Mouse (Mus musculus): ENCODE measurements around the gene Ndufs1.
"Not testable (repeated sequence)": the region's sequence is repeated elsewhere in the genome, so short reads cannot be mapped to it uniquely, and the experiment has no call there.

Gene Ndufs1

GRCm38 (mm10) chr1:63176604-63177421 is at the start of gene Ndufs1, which contains the start of gene Eef1b2:
TSS of gene Ndufs1 (minus strand) at chr1:63176833.
TSS of gene Eef1b2 (plus strand) at chr1:63176825.
- DNase-seq = peak; percentile 98

DNA sequence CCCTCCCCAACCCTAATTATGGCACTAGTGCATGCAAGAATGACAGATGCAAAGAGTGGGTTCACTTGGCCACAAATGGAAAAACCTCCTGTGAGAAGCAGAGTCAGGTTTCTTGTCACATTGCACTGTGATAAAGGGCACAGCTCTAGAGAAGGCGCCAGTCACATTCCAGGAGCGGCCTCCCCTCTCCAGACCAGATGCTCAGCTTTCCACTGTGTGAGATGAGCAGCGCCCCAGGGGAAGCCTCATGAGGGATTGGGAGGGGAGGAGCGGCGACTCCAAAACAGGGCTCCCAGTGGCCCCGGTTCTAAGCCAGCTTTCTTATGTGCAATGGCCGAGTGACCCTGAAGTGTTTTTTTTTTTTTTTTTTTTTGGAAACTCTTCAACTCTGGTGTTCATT is 49.3 kb upstream of the Ndufs1 start:
- DNase-seq = no peak

GRCm38 (mm10) chr1:63225009-63225408 is 48.4 kb upstream of the Ndufs1 start:
- DNase-seq = no peak

DNA sequence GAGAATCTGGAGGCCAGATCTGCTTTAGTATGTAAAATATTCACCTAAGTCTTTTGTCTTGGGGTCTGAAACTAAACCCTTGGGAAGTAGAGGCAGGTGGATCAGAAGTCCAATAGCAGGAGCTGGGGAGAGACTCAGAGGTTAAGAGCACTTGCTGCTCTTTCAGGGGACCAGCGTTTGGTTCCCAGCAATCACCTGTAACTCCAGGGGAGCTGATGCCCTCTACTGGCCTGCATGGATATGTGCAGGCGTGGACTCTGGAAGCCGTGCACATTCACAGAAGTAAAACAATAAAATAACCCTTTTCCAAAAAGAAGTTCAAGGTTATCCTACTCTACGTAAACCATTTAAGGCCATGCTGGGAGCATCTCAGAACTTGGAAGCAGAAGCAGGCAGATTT is 42.6 kb upstream of the Ndufs1 start:
- no peak for DNase-seq

DNA sequence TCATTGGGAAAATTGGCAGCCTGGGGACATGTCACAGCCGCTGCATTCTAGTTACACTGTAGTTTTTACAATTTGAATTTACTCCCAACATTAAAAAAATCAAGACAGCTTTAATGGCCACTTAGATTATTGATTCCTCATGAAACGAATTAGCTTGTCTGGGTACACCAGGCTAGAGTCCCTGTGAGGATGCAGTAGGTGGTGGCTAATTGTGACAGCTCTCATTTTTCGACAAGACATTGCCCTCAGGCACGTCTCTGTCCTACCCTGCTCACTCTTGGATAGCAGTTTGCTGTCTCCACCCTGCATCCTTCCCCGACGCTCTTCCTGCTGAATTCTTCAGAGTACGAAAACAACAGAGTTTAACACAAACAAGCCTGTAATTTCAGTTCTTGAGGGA is 38.0 kb upstream of the Ndufs1 start:
- no peak for DNase-seq

GRCm38 (mm10) chr1:63214271-63214558 is 37.6 kb upstream of the Ndufs1 start, which contains the start of gene Gpr1:
TSS of gene Gpr1 (minus strand) at chr1:63214543.
- DNase-seq = no peak

DNA sequence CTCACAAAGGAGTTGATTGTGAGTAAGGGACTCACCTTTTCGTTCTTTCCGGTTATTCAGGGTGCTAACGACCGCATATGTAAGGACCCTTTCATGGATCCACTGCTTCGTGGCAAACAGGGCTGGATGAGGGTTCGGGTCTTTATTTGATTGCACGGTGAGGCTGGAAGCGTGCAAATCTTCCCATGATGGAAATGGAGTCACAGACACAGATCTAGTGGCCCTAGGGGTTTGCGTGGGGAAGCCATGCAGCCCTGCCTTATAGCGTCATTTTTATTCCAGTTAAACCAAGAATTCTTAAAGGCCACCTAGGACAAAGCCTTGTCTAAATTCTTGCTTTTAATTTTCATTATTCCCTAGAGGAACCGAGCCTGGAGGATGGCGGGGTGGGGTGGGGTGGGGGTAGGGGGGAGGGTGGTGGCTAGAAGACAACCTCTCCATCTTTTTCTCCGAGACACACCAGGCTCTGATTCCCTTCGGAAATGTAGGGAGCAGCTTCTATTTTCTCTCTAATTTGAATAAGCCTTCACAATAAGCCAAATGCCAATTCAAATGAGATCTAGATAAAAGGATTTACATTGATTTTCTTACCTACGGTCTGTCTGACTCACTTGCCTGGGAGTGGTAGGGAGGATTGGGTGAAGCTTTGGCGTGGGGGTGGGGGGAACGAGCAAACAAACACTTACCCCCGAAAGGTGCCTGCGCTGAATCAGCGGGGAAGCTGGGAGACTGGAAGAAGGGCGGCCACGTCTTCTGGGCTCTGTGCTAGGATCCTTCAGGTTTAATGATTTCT is 37.0 kb upstream of the Ndufs1 start:
- DNase-seq = peak; percentile 7

- DNase-seq = no peak
Measured at GRCm38 (mm10) chr1:63209861-63210529, 33.4 kb upstream of the Ndufs1 start.

DNA sequence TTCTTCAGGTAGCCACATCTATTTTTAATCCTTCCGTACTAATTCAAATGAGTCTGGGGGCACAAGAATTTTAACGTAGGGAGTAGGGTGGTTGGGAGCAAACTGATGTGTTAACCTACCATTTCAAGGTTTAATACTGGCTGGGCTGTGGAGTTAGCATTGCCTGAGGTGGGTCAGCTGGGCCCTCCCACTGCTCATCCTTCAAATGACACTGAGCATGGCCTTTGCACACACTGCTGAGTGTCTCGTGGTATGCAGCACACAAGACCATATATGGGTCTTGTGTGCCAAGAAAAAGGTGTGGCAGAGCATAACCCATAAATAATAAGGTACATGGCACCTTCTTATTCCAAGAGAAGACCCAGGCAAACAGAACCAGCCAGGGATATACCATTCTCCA is 31.0 kb upstream of the Ndufs1 start:
- no peak for DNase-seq

GRCm38 (mm10) chr1:63204660-63205394 is 28.2 kb upstream of the Ndufs1 start:
- DNase-seq = no peak

GRCm38 (mm10) chr1:63203950-63204659 is 27.5 kb upstream of the Ndufs1 start:
- DNase-seq = no peak

DNA sequence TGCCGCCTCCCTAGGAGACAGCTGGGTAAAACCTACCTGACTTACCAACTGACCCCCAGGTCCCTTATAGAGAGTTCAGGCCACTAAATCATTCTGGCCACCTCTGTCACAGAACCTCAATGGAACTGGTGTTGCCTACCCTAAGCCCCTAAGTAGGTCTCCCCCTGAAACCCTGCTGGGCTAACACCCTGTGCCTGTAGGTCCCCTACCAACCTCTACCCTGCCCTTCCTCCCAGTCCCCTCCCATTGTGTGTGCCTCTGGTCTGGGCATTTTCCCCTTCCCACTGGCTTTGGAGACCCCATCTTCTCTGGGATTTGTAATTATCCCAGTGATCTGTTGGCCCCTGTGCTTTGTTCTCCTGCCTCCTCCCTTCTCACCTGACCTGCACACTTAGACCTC is 26.8 kb upstream of the Ndufs1 start:
- DNase-seq = no peak

GRCm38 (mm10) chr1:63201672-63202071 is 25.0 kb upstream of the Ndufs1 start:
- no peak for DNase-seq

DNA sequence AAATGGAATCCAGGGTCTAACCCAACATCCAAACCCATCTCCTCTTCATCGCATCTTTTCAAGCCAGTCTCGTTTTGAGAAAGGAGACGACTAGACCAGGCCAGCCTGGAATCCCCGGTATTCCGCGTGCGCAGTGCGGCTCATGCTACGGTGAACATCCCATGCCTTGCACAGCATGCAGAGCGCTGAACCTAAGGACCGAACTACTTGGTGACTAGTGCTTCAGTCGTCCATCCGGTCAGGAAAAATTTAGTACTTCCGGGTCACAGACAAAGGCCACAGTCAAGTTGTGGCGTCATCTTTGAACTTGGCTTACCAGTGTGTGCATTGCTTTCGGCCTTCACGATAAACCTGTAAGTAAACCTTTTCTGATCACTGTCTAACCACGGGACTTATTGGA is 23.7 kb upstream of the Ndufs1 start:
- no peak for DNase-seq

- DNase-seq = no peak
Measured at GRCm38 (mm10) chr1:63199387-63199786, 22.8 kb upstream of the Ndufs1 start.

- DNase-seq = no peak
Measured at GRCm38 (mm10) chr1:63195848-63196512, 19.3 kb upstream of the Ndufs1 start.

DNA sequence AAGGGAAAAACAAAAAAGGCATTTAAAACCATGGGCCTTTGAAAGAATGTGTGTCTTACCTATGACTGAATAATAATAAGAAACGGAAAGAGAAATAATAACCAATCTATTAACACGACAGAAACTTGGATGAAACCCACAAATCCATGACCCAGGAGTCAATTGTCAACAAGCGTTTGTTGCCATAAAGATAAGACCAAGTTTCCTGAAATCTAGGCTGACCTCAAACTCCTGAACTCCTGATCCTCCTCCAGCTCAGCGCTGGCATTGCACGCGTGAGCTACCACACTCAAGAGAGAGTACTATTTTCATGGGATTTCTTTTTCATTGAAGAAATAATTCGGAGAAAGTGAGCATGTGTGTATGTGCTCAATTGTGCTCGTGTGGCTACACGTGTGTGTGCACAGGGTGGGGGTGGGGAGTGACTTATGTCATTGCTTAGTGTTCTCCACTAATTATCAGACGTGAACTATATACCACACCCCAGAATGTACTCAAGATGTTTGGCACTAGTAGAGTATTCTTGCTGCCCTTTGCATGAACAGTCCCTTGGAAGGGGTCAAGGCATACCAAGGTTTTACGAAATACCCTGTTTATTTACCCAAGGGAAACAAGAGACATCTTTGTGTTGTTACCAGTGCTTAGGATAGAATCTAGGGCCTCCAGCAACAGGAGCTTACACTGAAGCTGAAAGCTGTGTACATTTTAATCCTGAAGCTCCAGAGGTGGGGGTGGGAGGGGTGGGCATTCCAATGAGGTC is 15.9 kb upstream of the Ndufs1 start:
- no peak for DNase-seq

GRCm38 (mm10) chr1:63190851-63191250 is 14.2 kb upstream of the Ndufs1 start:
- no peak for DNase-seq

GRCm38 (mm10) chr1:63188536-63188935 is 11.9 kb upstream of the Ndufs1 start:
- no peak for DNase-seq

GRCm38 (mm10) chr1:63185430-63185829 is 8.8 kb upstream of the Ndufs1 start:
- DNase-seq = not testable (repeated sequence)

Measured in right cerebral cortex, postnatal 14 days (tissue).